Mouse (Mus musculus) spleen, adult 2 months (tissue): ENCODE data around the gene Galnt12. TPM values are rescaled to one million over a fixed set of nuclear protein-coding genes. Genes with fewer than 3 reads are reported as not detected.

Source experiments
- DNase-seq, 2 experiments: peaks; one replicate each; pipeline versions ENCODE4 v3.0.0 to v3.0.0-alpha.2; 2012 to 2021; ENCODE audit warnings: low spot score in 2 of 2, low read depth in 1 of 2
- H3K27ac ChIP-seq: fragments of 200-500 bp; 2 replicates; pipeline ENCODE4 v1.5.1; 2012; ENCODE audit warnings: low read length, inconsistent platforms; ENCODE audit not compliant: insufficient read depth
- H3K27me3 ChIP-seq: fragments of 200-500 bp; 2 replicates; pipeline ENCODE4 v1.6.1; 2012; ENCODE audit warnings: mild to moderate bottlenecking, moderate library complexity, low read length, inconsistent platforms; ENCODE audit not compliant: control insufficient read depth, insufficient read depth
- H3K36me3 ChIP-seq: fragments of 200-500 bp; 2 replicates; pipeline ENCODE4 v1.6.1; 2012; ENCODE audit warnings: mild to moderate bottlenecking, low read length, inconsistent platforms; ENCODE audit not compliant: control insufficient read depth, insufficient read depth
- H3K4me1 ChIP-seq: fragments of 200-500 bp; 2 replicates; pipeline ENCODE4 v1.6.1; 2011; ENCODE audit warnings: inconsistent platforms; ENCODE audit not compliant: control insufficient read depth, insufficient read depth, insufficient read length
- H3K4me3 ChIP-seq: fragments of 200-500 bp; 2 replicates; pipeline ENCODE4 v1.5.1; 2011; ENCODE audit warnings: mild to moderate bottlenecking, inconsistent platforms; ENCODE audit not compliant: insufficient read depth, insufficient read length; ENCODE audit errors: extremely low read depth
- CTCF ChIP-seq: fragments of 200-500 bp; IDR thresholded peaks from 2 replicates; pipeline ENCODE4 v1.5.1; 2011; ENCODE audit warnings: mild to moderate bottlenecking, inconsistent platforms; ENCODE audit not compliant: insufficient read depth, insufficient read length, insufficient replicate concordance; ENCODE audit errors: extremely low read depth
- POLR2A ChIP-seq: fragments of 200-500 bp; IDR thresholded peaks from 2 replicates; pipeline ENCODE4 v1.6.1; 2011; ENCODE audit warnings: low read depth, low read length, inconsistent platforms
- WGBS: fragments of 180-500 bp; shearing (Covaris S2); methylation state at CpG from one replicate; pipeline ENCODE4 v1.1.7; 2018; 5-methylcytosine and 5-hydroxymethylcytosine counted together
- polyA plus RNA-seq: library from polyadenylated mRNA; depleted of rRNA; stranded (reverse); fragments of >200 nt; gene quantifications from 2 replicates; pipeline ENCODE4 v1.2.3, GENCODE M21; 2012

The Galnt12 gene
- polyA plus RNA-seq, 1 experiment: 11.9 TPM

DNA sequence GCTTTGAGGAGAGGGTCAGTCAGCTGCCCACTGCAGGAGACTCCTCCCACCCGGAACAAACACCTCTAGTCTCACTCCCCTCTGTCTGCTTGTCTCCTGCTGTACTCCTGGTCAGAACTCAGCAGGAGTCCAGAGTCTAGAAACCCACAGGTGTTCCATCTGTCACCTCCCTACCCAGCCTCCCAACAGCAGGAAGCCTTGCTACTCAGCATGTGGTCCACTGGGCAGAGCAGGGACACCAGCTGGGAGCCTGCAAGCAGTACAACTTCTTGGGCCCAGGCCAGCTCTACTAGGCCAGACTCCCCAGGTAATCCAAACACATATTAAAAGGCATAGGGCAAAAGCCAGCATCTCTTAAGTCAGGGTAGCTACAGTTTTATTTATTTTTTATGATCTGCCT, 30.8 kb upstream of the Galnt12 start:
- DNase-seq: no peak
- 63% methylated on average over 1 of the region's 1 CpGs for WGBS

GRCm38 (mm10) chr4:47075054-47075453, 16.7 kb upstream of the Galnt12 start:
- TF ChIP-seq CTCF (no peak), POLR2A (no peak)
- H3K36me3 ChIP-seq: no peaks in the 10 kb centered on the region
- WGBS: 33% methylated on average over 2 of the region's 2 CpGs
- H3K27me3 ChIP-seq: no peaks in the 10 kb centered on the region
- H3K27ac ChIP-seq: no peak overlapping the region
- H3K4me3 ChIP-seq: no peak overlapping the region
- H3K4me1 ChIP-seq: no peaks in the 10 kb centered on the region
- DNase-seq: no peak

More for the DNA sequence above, 30.8 kb upstream of the Galnt12 start:
- Histone ChIP-seq H3K4me1 (peaks cover 4% of the 10 kb centered on the region; the same call in 1 of the 2 replicates), H3K4me3 (no peak overlapping the region), H3K27ac (no peak overlapping the region), H3K27me3 (peaks cover 7% of the 10 kb centered on the region), H3K36me3 (no peaks in the 10 kb centered on the region)
- TF ChIP-seq POLR2A: no peak
- no peak for TF ChIP-seq CTCF

- H3K4me1 ChIP-seq: no peaks in the 10 kb centered on the region; the same call in 1 of the 2 replicates
Observed at GRCm38 (mm10) chr4:47079997-47080646, 11.6 kb upstream of the Galnt12 start.

DNA sequence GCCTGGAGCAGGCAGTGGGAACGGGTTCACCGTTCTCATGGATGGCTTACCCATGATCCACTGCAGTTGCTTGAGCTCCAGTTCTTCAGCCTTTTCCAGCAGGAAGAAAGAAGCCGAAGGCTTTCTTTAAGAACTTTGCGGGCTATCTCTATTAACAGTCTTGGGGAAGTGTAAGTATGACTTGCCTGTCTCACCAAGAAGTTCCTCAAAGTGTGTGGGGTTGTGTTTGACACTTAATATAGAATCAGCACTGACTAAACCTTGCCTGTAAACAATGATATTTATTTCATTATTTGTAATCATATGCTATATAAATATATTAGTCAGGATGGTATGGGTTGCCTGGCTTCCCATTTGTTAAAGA, 11.1 kb upstream of the Galnt12 start:
- H3K27ac ChIP-seq: no peak overlapping the region

More at GRCm38 (mm10) chr4:47079997-47080646, 11.6 kb upstream of the Galnt12 start:
- no peak overlapping the region for H3K4me3 ChIP-seq
- 42% methylated on average over 17 of the region's 17 CpGs for WGBS
- H3K36me3 ChIP-seq: no peaks in the 10 kb centered on the region
- no peak overlapping the region for H3K27ac ChIP-seq
- no peak for DNase-seq
- H3K27me3 ChIP-seq: no peaks in the 10 kb centered on the region
- TF ChIP-seq CTCF (no peak), POLR2A (no peak)

GRCm38 (mm10) chr4:47083824-47084223, 7.9 kb upstream of the Galnt12 start:
- Histone ChIP-seq H3K4me3 (no peak overlapping the region), H3K4me1 (no peaks in the 10 kb centered on the region; the same call in 1 of the 2 replicates), H3K36me3 (no peaks in the 10 kb centered on the region), H3K27me3 (no peaks in the 10 kb centered on the region), H3K27ac (no peak overlapping the region)
- no peak for DNase-seq
- TF ChIP-seq CTCF: no peak
- TF ChIP-seq POLR2A: no peak
- WGBS: 90% methylated on average over 7 of the region's 7 CpGs

More for the DNA sequence above, 11.1 kb upstream of the Galnt12 start:
- 43% methylated on average over 4 of the region's 4 CpGs for WGBS
- no peak for DNase-seq
- TF ChIP-seq CTCF (no peak), POLR2A (no peak)
- no peaks in the 10 kb centered on the region for H3K27me3 ChIP-seq
- H3K4me3 ChIP-seq: no peak overlapping the region
- H3K4me1 ChIP-seq: no peaks in the 10 kb centered on the region; the same call in 1 of the 2 replicates
- H3K36me3 ChIP-seq: no peaks in the 10 kb centered on the region

DNA sequence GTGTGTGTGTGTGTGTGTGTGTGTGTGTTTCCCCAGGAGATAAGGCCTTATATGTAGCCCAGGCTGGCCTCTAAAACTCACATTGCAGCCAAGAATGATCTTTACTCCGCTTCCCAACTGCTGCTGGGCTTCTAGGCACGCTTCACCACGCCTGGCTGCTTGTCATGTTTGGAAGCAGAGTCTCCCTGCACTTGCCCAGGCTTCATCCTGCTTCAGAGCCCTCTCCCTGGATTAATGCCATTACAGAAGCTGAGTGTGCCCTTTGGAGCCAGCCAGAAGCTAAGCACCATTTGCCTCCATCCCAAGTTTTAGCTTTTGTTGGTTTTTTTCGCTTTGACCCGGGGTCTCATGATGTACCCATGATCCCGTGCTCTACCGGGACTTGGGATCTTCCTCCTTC, 3.0 kb upstream of the Galnt12 start:
- peaks cover 5% of the 10 kb centered on the region; the same call in 1 of the 2 replicates for H3K4me1 ChIP-seq
- TF ChIP-seq CTCF (no peak), POLR2A (no peak)
- 91% methylated on average over 7 of the region's 7 CpGs for WGBS
- H3K36me3 ChIP-seq: no peaks in the 10 kb centered on the region
- H3K27me3 ChIP-seq: no peaks in the 10 kb centered on the region
- H3K27ac ChIP-seq: no peak overlapping the region
- DNase-seq: no peak
- no peak overlapping the region for H3K4me3 ChIP-seq

- H3K4me1 ChIP-seq: peaks cover 5% of the 10 kb centered on the region
- no peak for DNase-seq
- H3K4me3 ChIP-seq: peak overlapping the region; percentile 75
- TF ChIP-seq CTCF: no peak
- no peak for TF ChIP-seq POLR2A
- WGBS: 4% methylated on average over 21 of the region's 21 CpGs
- no peaks in the 10 kb centered on the region for H3K36me3 ChIP-seq
- H3K27ac ChIP-seq: no peak overlapping the region
- H3K27me3 ChIP-seq: no peaks in the 10 kb centered on the region
Observed at GRCm38 (mm10) chr4:47092387-47093021, 795 bp downstream of the Galnt12 start.
